Mouse (Mus musculus): ENCODE results near the gene Slc35f5.

GRCm38 (mm10) chr1:125542008-125542999, 18.1 kb upstream of the Slc35f5 start:
- no peak for TF ChIP-seq CTCF (IDR thresholded peaks at IDR 0.05; ENCODE audit: insufficient read depth, low read length)
- no peak for TF ChIP-seq POLR2A (IDR thresholded peaks at IDR 0.05; ENCODE audit: borderline replicate concordance, extremely low read depth, low read depth, low read length)

All from lung, adult 2 months (tissue).